Mouse (Mus musculus) A20 (cell line): ENCODE measurements around the gene Golga5.
"Not testable (repeated sequence)": the region's sequence is repeated elsewhere in the genome, so short reads cannot be mapped to it uniquely, and the experiment has no call there.

Experiments
- DNase-seq: peaks from one replicate; pipeline ENCODE4 v3.0.0-alpha.2; 2011; ENCODE audit warnings: low read depth, low spot score

Golga5 gene

GRCm38 (mm10) chr12:102445436-102445835 is 23.5 kb upstream of the Golga5 start:
- DNase-seq: peak; percentile 45

GRCm38 (mm10) chr12:102450437-102450836 is 18.5 kb upstream of the Golga5 start:
- no peak for DNase-seq

GRCm38 (mm10) chr12:102451126-102451851 is 17.6 kb upstream of the Golga5 start:
- peak; percentile 90 for DNase-seq

- DNase-seq: peak; percentile 85
Observed at GRCm38 (mm10) chr12:102453581-102453980, 15.4 kb upstream of the Golga5 start.

- peak; percentile 58 for DNase-seq
Observed at GRCm38 (mm10) chr12:102456467-102457193, 12.3 kb upstream of the Golga5 start.

GRCm38 (mm10) chr12:102460014-102460413 is 8.9 kb upstream of the Golga5 start:
- no peak for DNase-seq

- peak; percentile 60 for DNase-seq
Observed at GRCm38 (mm10) chr12:102461177-102461576, 7.8 kb upstream of the Golga5 start.

GRCm38 (mm10) chr12:102464650-102465049 is 4.3 kb upstream of the Golga5 start:
- peak; percentile 42 for DNase-seq

- no peak for DNase-seq
Observed at GRCm38 (mm10) chr12:102468136-102468535, 799 bp upstream of the Golga5 start.

- no peak for DNase-seq
Observed at GRCm38 (mm10) chr12:102474411-102474810, 5.5 kb downstream of the Golga5 start.

GRCm38 (mm10) chr12:102480481-102480880 is 11.5 kb downstream of the Golga5 start:
- DNase-seq: no peak

GRCm38 (mm10) chr12:102484946-102485345 is 16.0 kb downstream of the Golga5 start:
- DNase-seq: peak; percentile 24

GRCm38 (mm10) chr12:102491911-102492310 is 23.0 kb downstream of the Golga5 start:
- DNase-seq: no peak

- not testable (repeated sequence) for DNase-seq
Observed at GRCm38 (mm10) chr12:102495754-102496153, 26.8 kb downstream of the Golga5 start.

- DNase-seq: no peak
Observed at GRCm38 (mm10) chr12:102497905-102498304, 29.0 kb downstream of the Golga5 start.

- DNase-seq: no peak
Observed at GRCm38 (mm10) chr12:102498726-102499125, 29.8 kb downstream of the Golga5 start.

GRCm38 (mm10) chr12:102499210-102499609 is 30.3 kb downstream of the Golga5 start:
- no peak for DNase-seq

- peak; percentile 37 for DNase-seq
Observed at GRCm38 (mm10) chr12:102499723-102500122, 30.8 kb downstream of the Golga5 start.

GRCm38 (mm10) chr12:102501038-102501437 is 32.1 kb downstream of the Golga5 start:
- no peak for DNase-seq

GRCm38 (mm10) chr12:102501848-102502595 is 33.1 kb downstream of the Golga5 start:
- DNase-seq: no peak

GRCm38 (mm10) chr12:102505131-102505713 is 36.3 kb downstream of the Golga5 start:
- no peak for DNase-seq

- DNase-seq: no peak
Observed at GRCm38 (mm10) chr12:102505949-102506348, 37.0 kb downstream of the Golga5 start.
